Mouse (Mus musculus) embryonic fibroblast, embryonic 13.5 days (primary cell): ENCODE measurements around the gene Hspbp1.

Experiments
- CTCF ChIP-seq: IDR thresholded peaks from 2 replicates; pipeline ENCODE4 v1.5.1; 2011; ENCODE audit warnings: mild to moderate bottlenecking, control low read depth, low read length, moderate library complexity, borderline replicate concordance; ENCODE audit not compliant: insufficient read depth
- POLR2A ChIP-seq: IDR thresholded peaks from 2 replicates; pipeline ENCODE4 v1.6.1; 2011; ENCODE audit warnings: low read depth, mild to moderate bottlenecking, control low read depth, low read length, moderate library complexity

DNA sequence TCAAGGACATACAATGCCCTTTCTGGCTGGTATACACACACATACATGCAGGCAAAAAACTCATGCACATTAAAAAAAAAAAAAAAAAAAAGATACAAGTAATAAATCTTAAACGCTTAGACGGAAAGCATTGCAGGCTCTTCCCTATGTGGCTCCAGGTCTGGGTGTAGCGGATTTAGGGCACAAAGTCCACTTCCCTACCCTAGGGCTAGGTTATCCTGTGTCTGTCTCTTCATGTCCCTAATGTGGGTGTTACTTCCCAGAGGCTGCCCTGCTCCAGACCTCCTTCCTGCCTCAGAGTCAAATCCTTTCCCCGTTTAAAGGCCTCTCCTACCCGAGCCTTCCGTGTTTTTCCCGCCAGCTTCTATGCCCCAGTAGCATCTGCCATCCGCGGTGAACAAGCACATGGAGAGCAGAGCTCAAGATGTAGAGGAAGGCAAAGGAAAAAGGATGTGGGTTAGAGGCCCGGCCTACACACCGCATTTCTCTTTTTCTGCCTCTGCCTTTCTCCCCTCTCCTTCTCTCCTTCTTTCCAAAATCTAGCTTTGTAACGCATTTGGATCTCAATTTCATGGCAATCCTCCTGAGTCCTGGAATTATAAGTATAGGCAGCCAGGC lies 10.6 kb downstream of the Hspbp1 start:
- TF ChIP-seq POLR2A (no peak), CTCF (no peak)
